Mouse (Mus musculus): Measurements from ENCODE around the gene Atad5.
A peak's percentile ranks its signal among the peaks of the same experiment; 100 is the strongest.
"Not testable (repeated sequence)": the region's sequence is repeated elsewhere in the genome, so short reads cannot be mapped to it uniquely, and the experiment has no call there.

Atad5 gene

DNA sequence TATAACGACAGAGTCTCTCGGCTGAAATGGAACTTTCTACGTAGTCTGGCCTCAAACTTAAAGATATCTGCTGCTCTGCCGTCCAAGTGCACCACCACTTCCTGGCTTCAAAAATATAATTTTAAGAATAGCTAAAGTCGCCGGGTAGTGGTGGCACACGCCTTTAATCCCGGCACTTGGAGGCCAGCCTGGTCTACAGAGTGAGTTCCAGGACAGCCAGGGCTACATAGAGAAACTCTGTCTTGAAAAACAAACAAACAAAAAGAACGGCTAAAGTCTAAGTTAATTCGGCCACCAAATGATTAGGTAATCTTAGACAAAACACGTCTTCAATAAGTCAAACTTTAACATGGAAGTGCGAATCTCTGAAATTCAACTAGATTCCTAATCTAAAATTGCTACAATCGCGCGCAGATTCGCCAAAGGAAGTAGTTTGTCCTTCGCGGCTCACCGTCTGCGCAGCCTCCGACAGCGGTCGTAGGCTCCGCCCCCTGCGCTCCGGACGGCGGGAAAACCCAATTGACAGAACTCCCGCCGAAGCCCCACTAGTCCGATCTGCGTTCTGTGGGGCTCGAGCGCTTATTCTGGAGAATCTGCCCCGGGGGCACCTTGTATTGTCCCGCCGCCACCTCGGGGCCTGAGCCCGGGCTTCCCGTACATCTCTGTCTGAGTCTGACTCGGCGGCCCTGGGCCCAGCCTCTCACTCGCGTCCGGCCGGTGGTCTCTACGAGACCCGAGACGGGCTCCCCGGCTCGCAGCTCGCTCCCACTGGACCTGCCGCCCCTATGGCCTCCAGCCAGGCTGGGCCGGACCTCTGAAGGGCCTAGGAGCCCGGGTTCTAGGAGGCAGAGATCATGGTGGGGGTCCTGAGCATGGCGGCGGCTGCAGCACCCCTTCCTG is at the start of gene Atad5:
TSS of gene Atad5 (plus strand) at position 484 of the 900 bp plus-strand sequence.
- peak; percentile 81 to 90 for DNase-seq

DNA sequence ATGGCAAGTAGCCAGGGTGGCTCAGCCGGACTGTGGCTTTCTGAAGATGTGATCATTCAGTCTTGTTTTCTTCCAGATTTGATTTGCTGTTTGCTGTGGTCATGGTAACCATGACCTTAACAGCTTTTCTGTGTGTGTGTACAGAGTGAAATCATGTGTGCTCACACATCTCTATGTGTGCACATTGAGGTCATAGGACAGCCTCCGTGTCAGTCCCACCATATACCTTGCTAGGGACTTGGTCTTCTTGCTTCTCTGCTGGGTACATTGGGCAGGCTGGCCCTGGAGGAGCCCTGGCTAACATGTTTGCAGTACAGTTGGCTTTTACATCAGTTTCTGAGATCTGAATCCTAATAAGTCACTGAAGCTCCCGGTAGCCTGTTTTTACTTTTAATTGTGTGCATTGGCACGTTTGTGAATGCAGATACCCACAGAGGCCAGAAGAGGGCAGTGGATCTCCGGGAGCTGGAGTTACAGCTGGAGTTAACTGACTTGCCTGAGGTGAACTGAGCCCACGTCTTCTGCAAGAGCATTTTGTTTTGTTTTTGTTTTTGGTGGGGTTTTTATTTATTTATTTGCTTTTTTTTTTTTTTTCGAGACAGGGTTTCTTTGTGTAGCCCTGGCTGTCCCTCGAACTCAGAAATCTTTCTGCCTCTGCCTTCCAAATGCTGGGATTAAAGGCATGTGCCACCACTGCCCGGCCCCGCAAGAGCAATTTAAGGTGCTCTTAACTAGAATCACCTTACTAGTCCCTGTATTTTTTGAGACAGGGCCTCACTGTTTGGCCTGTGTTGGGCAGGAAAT is 46.4 kb upstream of the Atad5 start:
- peak; percentile 27 to 48 for DNase-seq

DNA sequence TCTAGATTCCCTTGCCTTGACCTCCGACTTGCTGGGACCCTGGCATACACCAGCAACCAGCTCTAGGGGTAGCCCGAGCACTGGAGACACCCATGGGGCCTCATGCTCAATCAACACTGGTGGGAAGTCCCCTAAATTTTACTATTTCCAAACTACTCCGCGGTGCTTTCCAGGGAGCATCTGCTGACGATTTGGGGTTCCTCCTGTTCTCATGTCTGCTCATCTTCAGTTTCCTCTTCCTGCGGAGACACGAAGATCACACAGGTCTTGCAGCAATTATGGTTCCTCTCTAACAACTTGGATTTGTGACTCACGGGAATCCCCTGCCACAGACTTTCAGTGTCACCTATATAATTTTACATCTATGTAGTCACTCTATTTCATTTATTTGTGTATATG is 45.8 kb upstream of the Atad5 start:
- DNase-seq, result no peak

DNA sequence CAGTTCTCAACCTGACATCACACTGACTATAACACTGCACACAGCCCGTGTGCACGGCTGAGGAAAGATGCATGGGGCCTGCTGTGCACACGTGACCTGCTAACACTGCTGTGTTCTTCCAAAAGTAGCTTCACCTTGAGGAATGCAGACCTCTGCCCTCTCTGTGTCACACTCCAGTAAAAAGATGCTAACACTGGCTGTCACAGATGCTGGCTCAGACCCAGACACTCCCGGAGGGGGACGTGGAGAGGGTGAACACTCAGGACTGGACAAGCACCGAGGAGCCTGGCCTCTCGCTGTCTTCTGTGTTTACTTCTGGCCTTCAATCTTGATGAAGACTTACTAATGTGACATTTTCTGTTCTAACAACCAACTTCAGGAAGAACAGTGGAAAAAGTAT is 42.3 kb upstream of the Atad5 start:
- DNase-seq, result peak; percentile 27 to 29

DNA sequence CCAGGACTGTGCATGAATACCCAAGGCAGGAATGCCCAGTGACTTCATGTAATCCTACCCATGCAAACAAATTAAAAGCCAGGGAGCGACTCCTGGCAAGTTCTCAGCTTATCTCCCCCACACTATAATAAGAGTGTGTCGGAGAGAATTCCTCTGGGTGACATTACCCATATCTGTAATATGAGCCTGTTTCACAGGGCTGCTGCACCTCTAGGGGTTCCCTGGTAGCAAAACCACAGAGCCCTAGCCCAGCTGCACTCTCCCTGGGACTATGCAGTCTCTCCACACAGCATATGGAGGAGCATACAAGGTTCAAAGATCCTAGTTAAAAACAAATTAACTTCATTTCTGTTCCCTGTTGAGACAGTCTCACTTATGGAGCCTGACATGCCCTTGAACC is 39.1 kb upstream of the Atad5 start:
- no peak for DNase-seq

DNA sequence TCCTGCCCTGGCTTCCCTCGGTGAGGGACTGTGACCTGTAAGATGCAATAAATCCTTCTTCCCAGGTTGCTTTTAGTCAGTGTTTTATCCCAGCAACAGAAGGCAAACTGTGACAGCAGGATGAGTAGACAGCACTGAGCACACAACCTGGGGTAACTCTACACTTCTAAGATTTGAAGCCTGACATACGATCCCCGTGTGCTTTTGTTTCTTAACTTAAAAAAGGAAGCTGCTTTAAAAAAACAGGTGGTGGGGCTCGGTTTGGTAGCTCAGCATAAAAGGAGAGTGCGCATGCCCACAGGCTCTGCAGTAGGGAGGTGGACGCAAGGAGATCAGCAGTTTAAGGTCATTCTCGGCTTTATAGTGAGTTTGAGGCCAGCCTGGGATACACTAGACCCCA is 36.7 kb upstream of the Atad5 start:
- DNase-seq, result no peak

DNA sequence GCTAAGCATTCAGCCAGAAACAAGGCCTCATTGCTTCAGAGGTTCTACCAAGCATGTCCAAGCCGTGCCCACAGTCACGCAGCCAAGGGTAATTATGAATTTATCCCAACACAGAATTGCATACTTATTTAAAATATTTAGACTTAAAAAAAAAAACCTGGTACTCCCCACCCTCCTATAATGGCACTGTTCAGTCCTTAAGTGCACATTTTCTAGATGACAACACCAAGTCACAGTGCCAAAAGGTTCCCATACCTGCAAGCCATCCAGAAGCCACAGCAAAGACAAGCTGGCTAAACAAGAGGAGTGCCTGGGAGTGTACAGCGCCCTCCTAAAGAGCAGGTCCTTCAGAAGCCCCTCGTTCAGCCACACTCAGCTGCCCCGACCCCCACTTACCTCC is 36.0 kb upstream of the Atad5 start:
- peak in 1 of 2 experiments; percentile 7 for DNase-seq

DNA sequence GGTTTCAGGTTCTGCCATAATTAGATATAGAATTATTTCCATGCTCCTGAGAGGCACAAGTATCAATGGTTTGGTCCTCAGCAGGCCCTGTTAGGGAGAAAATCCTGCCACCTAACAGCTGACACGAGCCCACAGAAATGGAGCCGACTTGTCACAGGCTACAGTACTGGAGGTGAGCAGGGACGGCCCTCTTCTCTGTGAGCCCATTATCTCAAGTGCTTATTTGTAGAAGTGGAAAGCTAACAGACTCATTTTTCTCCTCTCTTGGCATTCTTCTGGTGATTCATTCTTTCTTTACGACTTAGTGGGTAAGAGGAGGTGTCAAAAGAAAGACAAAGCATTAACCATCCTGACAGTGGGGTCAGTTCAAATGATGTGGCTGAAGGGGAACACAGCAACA is 34.5 kb upstream of the Atad5 start:
- no peak for DNase-seq

DNA sequence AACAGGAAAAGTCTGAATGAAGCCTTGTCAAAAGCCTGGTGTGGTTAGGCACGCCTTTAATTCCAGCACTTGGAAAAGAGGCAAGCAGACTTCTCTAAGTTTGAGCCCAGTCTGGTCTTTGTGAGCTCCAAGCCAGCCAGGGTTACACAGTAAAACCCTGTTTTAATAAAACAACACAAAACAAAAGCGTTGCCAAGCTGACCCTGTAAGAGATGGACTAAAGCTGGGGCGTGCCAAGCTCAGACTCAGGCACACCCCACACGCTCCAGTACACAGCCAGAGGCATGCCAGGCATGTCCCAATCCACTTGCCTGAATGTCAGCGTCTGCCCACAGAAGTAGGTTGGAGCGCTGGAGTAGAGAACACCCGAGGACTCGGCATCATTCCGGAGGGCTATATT is 33.1 kb upstream of the Atad5 start:
- DNase-seq, result peak; percentile 33 to 64

DNA sequence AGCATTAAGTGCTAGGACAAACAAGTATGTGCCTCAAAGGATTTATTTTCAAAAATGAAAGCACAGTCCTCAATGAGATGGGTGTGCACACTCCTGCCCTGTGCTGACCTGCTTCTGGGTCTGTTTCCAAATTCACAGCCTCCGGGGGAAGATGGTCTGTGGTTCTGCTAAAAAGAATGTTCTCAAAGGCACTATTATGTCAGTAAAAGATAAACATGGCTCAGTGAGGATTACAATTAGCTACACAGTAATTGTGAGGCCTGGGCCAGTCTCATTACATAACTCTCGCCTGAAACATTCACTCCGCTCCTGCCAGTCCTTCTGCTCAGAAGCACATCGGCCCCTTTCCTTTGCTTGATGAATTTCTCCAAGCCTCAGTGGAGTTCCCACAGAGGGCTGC is 27.0 kb upstream of the Atad5 start:
- peak in 1 of 2 experiments; percentile 20 for DNase-seq

DNA sequence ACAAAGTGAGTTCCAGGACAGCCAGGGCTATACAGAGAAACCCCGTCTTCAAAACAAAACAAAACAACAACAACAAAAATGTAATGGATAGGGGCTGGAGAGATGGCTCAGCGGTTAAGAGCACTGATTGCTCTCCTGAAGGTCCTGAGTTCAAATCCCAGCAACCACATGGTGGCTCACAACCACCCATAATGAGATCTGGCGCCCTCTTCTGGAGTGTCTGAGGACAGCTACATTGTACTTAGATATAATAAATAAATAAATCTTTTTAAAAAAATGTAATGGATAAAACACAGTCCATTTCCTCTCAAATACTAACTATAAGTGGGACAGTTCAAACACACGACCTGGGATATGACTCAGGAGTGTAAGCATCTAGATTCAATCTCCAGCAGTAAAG is 22.8 kb upstream of the Atad5 start:
- not testable (repeated sequence) for DNase-seq

DNA sequence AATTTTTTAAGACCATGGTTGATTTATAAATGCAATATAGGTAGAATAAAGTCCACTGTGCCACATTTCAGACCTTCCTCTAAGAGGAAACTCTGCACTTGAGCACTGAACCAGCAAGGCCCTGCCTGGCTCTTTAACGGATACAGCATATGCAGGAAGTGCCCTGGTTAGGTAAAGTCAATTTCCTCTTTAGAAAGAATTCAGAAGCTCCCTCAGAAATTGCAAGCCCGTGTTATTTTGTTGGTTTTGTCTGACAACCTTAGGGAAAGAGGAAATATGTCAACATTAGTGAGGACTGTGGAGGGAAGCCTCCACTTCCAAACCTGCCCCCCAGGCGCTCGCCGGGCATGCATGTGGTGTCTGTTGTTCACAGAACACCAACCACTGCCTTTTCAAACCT is 21.6 kb upstream of the Atad5 start:
- DNase-seq, result no peak

DNA sequence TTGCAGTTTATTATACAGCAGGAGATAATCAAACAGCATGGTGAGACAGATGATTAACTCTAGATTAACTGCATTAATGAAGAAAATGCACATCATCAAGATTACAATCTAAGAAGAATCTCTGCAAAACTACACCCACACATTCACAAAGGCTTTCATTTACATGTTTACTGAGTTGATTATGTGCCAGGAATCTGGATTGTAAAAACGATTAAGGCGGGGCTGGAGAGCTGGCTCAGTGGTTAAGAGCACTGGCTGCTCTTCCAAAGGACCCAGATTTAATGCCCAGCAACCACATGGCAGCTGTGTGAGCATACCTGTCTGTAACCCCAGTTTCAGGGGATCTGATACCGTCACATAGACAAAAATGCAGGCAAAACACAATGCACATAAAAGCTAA is 19.4 kb upstream of the Atad5 start:
- no peak for DNase-seq

DNA sequence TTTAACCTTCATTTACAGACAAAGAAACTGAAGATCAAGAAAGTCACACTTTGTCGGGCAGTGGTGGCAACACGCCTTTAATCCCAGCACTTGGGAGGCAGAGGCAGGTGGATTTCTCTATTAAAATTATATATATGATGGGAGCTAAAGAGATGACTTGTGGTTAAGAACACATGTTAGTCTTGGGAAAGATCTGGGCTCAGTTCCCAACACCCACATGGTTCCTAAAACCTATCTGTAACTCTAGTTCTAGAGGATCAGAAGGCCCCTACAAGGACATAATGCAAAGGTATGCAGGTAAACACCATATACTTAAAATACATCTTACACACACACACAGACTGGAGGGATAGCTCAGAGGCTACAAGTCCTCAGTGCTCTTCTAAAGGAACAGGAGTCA is 18.2 kb upstream of the Atad5 start:
- DNase-seq, result no peak

DNA sequence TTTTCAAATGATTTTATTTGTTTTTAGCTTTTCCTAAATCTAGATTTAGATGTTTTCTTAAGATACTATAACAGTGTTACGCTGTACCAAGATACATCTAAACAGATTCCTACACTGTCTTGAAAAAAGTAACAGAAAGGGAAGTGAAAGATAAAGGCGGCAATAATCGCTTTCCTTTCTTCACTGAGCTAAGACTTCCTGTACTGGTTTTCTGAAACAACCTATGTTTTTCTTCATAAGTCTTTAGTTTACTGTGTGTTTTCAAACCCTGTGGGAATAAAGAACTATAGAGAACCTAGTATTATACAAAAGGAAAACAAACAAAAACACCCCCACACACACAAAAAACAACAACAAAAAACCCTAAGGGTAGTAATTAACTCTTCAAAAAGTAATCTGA is 16.8 kb upstream of the Atad5 start:
- DNase-seq, result no peak

DNA sequence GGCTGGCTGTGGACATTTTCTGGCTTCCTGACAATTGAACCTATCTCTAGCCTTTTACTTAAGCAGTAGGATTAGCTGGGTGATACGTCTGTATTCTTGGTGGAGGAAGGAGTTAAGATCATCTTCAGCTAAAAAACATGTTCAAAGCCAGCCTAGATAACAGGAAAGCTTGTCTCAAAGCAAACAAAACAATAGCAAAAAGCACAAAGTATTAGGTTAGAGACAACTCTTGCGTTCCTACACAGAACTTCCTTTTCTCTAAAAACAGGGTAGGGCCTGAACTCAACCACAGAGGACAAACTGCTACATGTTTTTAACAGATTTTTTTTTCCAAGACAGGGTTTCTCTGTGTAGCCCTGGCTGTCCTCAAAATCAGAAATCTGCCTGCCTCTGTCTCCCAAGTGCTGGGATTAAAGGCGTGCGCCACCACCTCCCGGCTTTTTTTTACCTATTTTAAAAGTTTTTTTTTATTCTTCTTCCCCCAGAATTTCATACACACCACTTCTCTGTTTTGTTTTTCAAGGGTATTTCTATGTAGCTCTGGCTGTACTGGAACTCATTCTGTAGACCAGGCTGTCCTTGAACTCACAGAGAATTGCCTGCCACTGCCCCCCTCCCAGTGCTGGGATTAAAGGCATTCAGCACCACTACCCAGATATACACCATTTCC is 13.5 kb upstream of the Atad5 start:
- no peak for DNase-seq

DNA sequence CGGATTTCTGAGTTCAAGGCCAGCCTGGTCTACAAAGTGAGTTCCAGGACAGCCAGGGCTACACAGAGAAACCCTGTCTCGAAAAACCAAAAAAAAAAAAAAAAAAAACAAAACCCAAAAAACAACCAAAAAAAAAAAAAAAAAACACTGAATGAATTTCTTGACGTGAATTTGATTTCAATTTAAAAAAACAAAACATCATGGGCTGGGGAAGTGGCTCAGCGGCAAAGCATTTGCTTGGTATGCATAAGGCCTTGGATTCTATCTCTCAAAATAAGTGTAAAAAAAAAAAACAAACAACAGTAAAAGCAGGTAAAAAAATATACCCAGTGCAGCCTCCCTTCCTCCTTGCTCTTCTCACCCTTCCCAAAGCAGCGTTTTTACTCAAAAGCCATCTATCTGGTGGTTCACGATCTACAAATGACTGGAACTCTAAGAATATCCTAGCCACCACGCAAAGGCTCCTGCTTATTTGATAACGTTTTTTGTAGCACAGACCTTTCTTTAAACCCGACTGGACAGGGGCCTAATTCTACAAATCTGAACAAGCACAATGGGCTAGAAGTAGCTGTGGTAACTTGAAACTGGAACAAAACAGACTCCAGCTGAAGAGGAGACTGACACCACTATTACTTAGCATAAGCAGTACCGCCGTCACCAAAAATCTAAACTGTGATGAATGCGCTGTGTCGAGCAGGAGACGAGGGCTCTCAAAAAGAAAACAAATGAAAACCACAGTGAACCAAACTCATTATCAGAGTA is 11.2 kb upstream of the Atad5 start:
- DNase-seq, result no peak

DNA sequence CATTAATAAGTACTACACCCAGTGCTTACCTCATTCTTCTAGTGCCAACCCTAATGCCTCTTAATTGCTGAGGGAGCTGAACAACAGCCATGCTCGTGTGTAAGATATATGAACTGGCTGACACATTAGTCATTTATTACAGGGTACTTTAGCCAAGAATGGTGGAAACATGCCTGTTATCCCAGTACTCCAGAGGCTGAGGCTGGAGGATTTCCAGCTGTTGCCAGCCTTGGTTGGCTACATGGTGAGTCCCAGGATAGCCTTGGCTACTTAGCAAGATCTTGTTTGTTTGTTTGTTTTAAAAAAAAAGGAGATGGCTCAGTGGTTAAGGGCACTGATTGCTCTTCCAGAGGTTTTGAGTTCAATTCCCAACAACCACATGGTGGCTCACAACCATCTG is 10.4 kb upstream of the Atad5 start:
- no peak for DNase-seq

DNA sequence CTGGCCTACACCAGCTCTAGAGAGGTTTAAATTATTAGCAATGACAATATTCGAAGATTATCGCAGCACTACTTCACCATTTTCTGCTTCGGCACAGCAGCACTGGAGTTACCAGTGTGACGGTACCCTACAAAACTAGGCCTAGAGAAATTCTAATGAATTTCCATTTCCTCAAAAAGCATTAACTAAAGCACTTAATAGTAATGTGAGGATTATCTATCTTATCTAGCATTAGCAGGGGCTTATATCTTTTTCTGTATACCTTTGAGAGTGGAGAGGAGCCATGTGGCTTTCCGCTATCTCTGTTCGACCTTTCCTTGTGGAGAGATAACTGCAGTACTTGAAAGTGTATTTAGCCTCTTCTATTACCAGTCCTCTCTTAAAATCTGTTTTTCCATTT is 9.4 kb upstream of the Atad5 start:
- DNase-seq, result no peak

DNA sequence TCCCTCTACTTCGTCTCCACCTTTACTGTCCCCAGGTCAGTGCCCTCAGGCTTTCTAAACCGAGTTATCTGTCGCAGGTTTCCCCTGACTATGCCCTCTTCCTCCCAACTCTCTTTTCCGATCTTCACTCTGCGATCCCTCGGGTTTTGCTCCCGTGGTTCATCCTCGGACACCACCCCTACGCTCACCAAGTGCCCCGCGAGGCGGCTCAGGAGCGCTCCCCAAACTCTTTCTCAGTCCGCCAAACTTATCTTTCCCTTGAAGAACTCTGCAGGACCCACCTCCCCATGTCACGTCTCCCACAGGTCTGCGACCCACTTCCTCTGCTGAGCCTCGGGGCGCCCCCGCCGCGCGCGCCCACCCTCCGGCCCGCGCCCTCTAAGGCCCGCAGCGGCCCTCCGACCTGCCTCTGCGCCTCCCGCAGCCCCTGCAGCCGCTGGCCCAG is 8.8 kb upstream of the Atad5 start:
- DNase-seq, result peak in 1 of 2 experiments; percentile 21

DNA sequence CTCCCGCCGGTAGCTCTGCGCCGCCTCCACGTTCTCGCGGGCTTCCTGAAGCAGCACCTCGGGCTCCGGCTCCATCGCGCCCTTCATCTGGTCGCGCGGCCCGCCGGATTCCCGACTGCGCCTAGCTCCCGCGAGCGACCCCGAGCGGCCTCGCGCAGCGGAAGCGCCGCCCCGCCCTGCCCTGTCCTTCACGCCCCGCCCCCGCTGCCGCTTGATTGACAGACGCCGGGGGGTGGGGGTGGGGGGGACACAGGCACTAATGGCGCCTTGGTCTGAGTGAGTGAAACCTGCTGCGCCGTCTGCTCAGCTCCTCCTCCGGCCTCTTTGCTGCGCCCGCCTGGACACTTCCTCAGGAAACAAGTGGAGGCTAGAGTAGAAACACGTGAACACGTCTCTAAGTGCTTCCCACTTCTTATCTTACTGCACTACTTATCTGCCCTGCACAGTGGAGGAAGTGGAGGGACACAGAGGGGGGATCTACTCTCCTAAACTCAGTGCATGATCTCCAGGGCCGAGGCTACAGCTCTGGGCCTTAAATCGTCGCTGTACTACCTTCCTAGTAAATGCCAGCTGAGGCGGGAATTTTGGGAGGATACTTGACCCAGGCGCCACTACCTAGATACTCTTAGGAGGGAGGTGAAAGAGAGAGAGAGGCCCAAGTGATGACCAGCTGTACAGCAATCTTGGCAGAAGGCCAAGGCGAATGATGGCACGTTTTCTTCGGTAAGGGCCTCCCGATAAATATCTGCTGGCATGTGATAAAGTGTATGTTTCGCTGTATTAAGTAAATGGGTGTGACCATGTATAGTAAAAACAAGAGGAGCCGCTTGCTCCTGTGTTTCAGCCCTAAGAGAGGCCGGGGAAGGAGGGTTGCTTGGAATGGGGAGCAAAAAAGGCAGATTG is 8.1 kb upstream of the Atad5 start, which contains the start of gene Crlf3:
TSS of gene Crlf3 (minus strand) at position 166 of the 903 bp plus-strand sequence.
- DNase-seq, result peak; percentile 87 to 94

All from kidney, adult 8-10 months (tissue).